Mouse (Mus musculus) ES-CJ7 (cell line): ENCODE results near the gene Ntf5.
A peak's percentile ranks its signal among the peaks of the same experiment; 100 is the strongest.
"Not testable (repeated sequence)": the region's sequence is repeated elsewhere in the genome, so short reads cannot be mapped to it uniquely, and the experiment has no call there.

Experiments
- DNase-seq: peaks from one replicate; pipeline ENCODE4 v3.0.0; 2011; ENCODE audit warnings: low read depth, low spot score

Gene Ntf5

GRCm38 (mm10) chr7:45461781-45462180 is 48.3 kb downstream of the Ntf5 start:
- DNase-seq, result no peak

GRCm38 (mm10) chr7:45462325-45462724 is 48.8 kb downstream of the Ntf5 start:
- DNase-seq, result peak; percentile 63

GRCm38 (mm10) chr7:45462868-45463267 is 49.4 kb downstream of the Ntf5 start:
- not testable (repeated sequence) for DNase-seq

GRCm38 (mm10) chr7:45463987-45464778 is 50.7 kb downstream of the Ntf5 start:
- no peak for DNase-seq

GRCm38 (mm10) chr7:45465112-45465511 is 51.6 kb downstream of the Ntf5 start:
- DNase-seq, result no peak

- peak; percentile 72 for DNase-seq
Observed at GRCm38 (mm10) chr7:45465549-45465948, 52.1 kb downstream of the Ntf5 start.

- DNase-seq, result peak; percentile 97
Observed at GRCm38 (mm10) chr7:45466283-45467089, 53.0 kb downstream of the Ntf5 start, which contains the start of gene Bax. Gene Bax (minus strand): TSS chr7:45466898.
